Mouse (Mus musculus): ENCODE measurements around the gene Sbpl. TPM values are rescaled to one million over a fixed set of nuclear protein-coding genes. Genes with fewer than 3 reads are reported as not detected.
"Not testable (repeated sequence)": the region's sequence is repeated elsewhere in the genome, so short reads cannot be mapped to it uniquely, and the experiment has no call there.

Gene Sbpl
- polyA plus RNA-seq, 1 experiment from 2014 or later = not detected

GRCm38 (mm10) chr17:23968780-23969179, 13.7 kb upstream of the Sbpl start:
- Histone ChIP-seq H3K36me3 (ENCODE audit: control insufficient read depth, insufficient read depth, low read length) (no peaks in the 10 kb centered on the region), H3K4me3 (ENCODE audit: low read depth, low read length) (no peak overlapping the region), H3K4me2 (replicated peaks; ENCODE audit: low read depth, low read length) (no peak overlapping the region), H3K4me1 (replicated peaks; ENCODE audit: control insufficient read depth, insufficient read depth, low read length) (no peaks in the 10 kb centered on the region), H3K9ac (ENCODE audit: low read depth, low read length) (no peak overlapping the region), H3K9me3 (ENCODE audit: control insufficient read depth, low read length) (no peaks in the 10 kb centered on the region), H3K27me3 (ENCODE audit: control insufficient read depth, insufficient read depth, low read length) (no peaks in the 10 kb centered on the region), H3K27ac (ENCODE audit: low read depth, low read length) (no peak overlapping the region)
- no peak for ATAC-seq (ENCODE audit: low FRiP score)
- DNase-seq (ENCODE audit: low spot score) = no peak
- 48% methylated on average over 2 of the region's 2 CpGs for WGBS

GRCm38 (mm10) chr17:23966658-23967401, 11.8 kb upstream of the Sbpl start:
- WGBS = 87% methylated on average over 10 of the region's 10 CpGs

GRCm38 (mm10) chr17:23965805-23966425, 10.8 kb upstream of the Sbpl start:
- no peaks in the 10 kb centered on the region for H3K27me3 ChIP-seq (ENCODE audit: control insufficient read depth, insufficient read depth, low read length)
- ATAC-seq (ENCODE audit: low FRiP score) = no peak
- no peaks in the 10 kb centered on the region for H3K4me1 ChIP-seq (replicated peaks; ENCODE audit: control insufficient read depth, insufficient read depth, low read length)
- 28% methylated on average over 6 of the region's 6 CpGs for WGBS
- H3K27ac ChIP-seq (ENCODE audit: low read depth, low read length) = no peak overlapping the region
- H3K4me3 ChIP-seq (ENCODE audit: low read depth, low read length) = no peak overlapping the region
- H3K36me3 ChIP-seq (ENCODE audit: control insufficient read depth, insufficient read depth, low read length) = no peaks in the 10 kb centered on the region
- no peak for DNase-seq (ENCODE audit: low spot score)
- H3K4me2 ChIP-seq (replicated peaks; ENCODE audit: low read depth, low read length) = no peak overlapping the region
- H3K9ac ChIP-seq (ENCODE audit: low read depth, low read length) = no peak overlapping the region
- no peaks in the 10 kb centered on the region for H3K9me3 ChIP-seq (ENCODE audit: control insufficient read depth, low read length)

More at GRCm38 (mm10) chr17:23966658-23967401, 11.8 kb upstream of the Sbpl start:
- Histone ChIP-seq H3K9me3 (ENCODE audit: control insufficient read depth, low read length) (no peaks in the 10 kb centered on the region), H3K4me2 (replicated peaks; ENCODE audit: low read depth, low read length) (no peak overlapping the region), H3K4me1 (replicated peaks; ENCODE audit: control insufficient read depth, insufficient read depth, low read length) (no peaks in the 10 kb centered on the region), H3K27me3 (ENCODE audit: control insufficient read depth, insufficient read depth, low read length) (no peaks in the 10 kb centered on the region), H3K27ac (ENCODE audit: low read depth, low read length) (no peak overlapping the region), H3K9ac (ENCODE audit: low read depth, low read length) (no peak overlapping the region), H3K36me3 (ENCODE audit: control insufficient read depth, insufficient read depth, low read length) (no peaks in the 10 kb centered on the region), H3K4me3 (ENCODE audit: low read depth, low read length) (no peak overlapping the region)
- ATAC-seq (ENCODE audit: low FRiP score) (no peak), DNase-seq (ENCODE audit: low spot score) (no peak)

GRCm38 (mm10) chr17:23961573-23962122, 6.6 kb upstream of the Sbpl start:
- 55% methylated on average over 4 of the region's 4 CpGs for WGBS
- H3K4me1 ChIP-seq (replicated peaks; ENCODE audit: control insufficient read depth, insufficient read depth, low read length) = no peaks in the 10 kb centered on the region
- ATAC-seq (ENCODE audit: low FRiP score) = no peak
- H3K27ac ChIP-seq (ENCODE audit: low read depth, low read length) = no peak overlapping the region
- H3K9me3 ChIP-seq (ENCODE audit: control insufficient read depth, low read length) = no peaks in the 10 kb centered on the region
- no peak overlapping the region for H3K9ac ChIP-seq (ENCODE audit: low read depth, low read length)
- no peak overlapping the region for H3K4me2 ChIP-seq (replicated peaks; ENCODE audit: low read depth, low read length)
- no peaks in the 10 kb centered on the region for H3K36me3 ChIP-seq (ENCODE audit: control insufficient read depth, insufficient read depth, low read length)
- H3K27me3 ChIP-seq (ENCODE audit: control insufficient read depth, insufficient read depth, low read length) = no peaks in the 10 kb centered on the region
- no peak overlapping the region for H3K4me3 ChIP-seq (ENCODE audit: low read depth, low read length)
- DNase-seq (ENCODE audit: low spot score) = no peak

- H3K27ac ChIP-seq (ENCODE audit: low read depth, low read length) = no peak overlapping the region
- H3K36me3 ChIP-seq (ENCODE audit: control insufficient read depth, insufficient read depth, low read length) = no peaks in the 10 kb centered on the region
Measured at GRCm38 (mm10) chr17:23960084-23960738, 5.1 kb upstream of the Sbpl start.

GRCm38 (mm10) chr17:23950828-23951227, 4.2 kb downstream of the Sbpl start:
- not testable (repeated sequence) for H3K36me3 ChIP-seq (ENCODE audit: control insufficient read depth, insufficient read depth, low read length); H3K9ac ChIP-seq (ENCODE audit: low read depth, low read length); ATAC-seq (ENCODE audit: low FRiP score); H3K9me3 ChIP-seq (ENCODE audit: control insufficient read depth, low read length); H3K4me3 ChIP-seq (ENCODE audit: low read depth, low read length); H3K4me2 ChIP-seq (replicated peaks; ENCODE audit: low read depth, low read length); H3K4me1 ChIP-seq (replicated peaks; ENCODE audit: control insufficient read depth, insufficient read depth, low read length); H3K27me3 ChIP-seq (ENCODE audit: control insufficient read depth, insufficient read depth, low read length); H3K27ac ChIP-seq (ENCODE audit: low read depth, low read length); DNase-seq (ENCODE audit: low spot score)
- 76% methylated on average over 4 of the region's 4 CpGs for WGBS

More at GRCm38 (mm10) chr17:23960084-23960738, 5.1 kb upstream of the Sbpl start:
- H3K4me3 ChIP-seq (ENCODE audit: low read depth, low read length) = no peak overlapping the region
- H3K9ac ChIP-seq (ENCODE audit: low read depth, low read length) = 0 out of 2 replicates have a peak overlapping the region, but pooled peaks have one; percentile 31
- H3K27me3 ChIP-seq (ENCODE audit: control insufficient read depth, insufficient read depth, low read length) = no peaks in the 10 kb centered on the region
- no peaks in the 10 kb centered on the region for H3K9me3 ChIP-seq (ENCODE audit: control insufficient read depth, low read length)
- 43% methylated on average over 3 of the region's 3 CpGs for WGBS
- peak; percentile 95 for ATAC-seq (ENCODE audit: low FRiP score)
- no peaks in the 10 kb centered on the region for H3K4me1 ChIP-seq (replicated peaks; ENCODE audit: control insufficient read depth, insufficient read depth, low read length)
- DNase-seq (ENCODE audit: low spot score) = peak; percentile 91
- H3K4me2 ChIP-seq (replicated peaks; ENCODE audit: low read depth, low read length) = no peak overlapping the region

- no peaks in the 10 kb centered on the region for H3K27me3 ChIP-seq (ENCODE audit: control insufficient read depth, insufficient read depth, low read length)
- no peak overlapping the region for H3K27ac ChIP-seq (ENCODE audit: low read depth, low read length)
- H3K36me3 ChIP-seq (ENCODE audit: control insufficient read depth, insufficient read depth, low read length) = no peaks in the 10 kb centered on the region
- WGBS = 80% methylated on average over 2 of the region's 2 CpGs
- H3K9me3 ChIP-seq (ENCODE audit: control insufficient read depth, low read length) = no peaks in the 10 kb centered on the region
- no peaks in the 10 kb centered on the region for H3K4me1 ChIP-seq (replicated peaks; ENCODE audit: control insufficient read depth, insufficient read depth, low read length)
- ATAC-seq (ENCODE audit: low FRiP score) (no peak), DNase-seq (ENCODE audit: low spot score) (no peak)
- no peak overlapping the region for H3K4me3 ChIP-seq (ENCODE audit: low read depth, low read length)
- H3K9ac ChIP-seq (ENCODE audit: low read depth, low read length) = no peak overlapping the region
- H3K4me2 ChIP-seq (replicated peaks; ENCODE audit: low read depth, low read length) = no peak overlapping the region
Measured at GRCm38 (mm10) chr17:23949068-23949467, 6.0 kb downstream of the Sbpl start.

- not testable (repeated sequence) for H3K4me3 ChIP-seq (ENCODE audit: low read depth, low read length); ATAC-seq (ENCODE audit: low FRiP score); H3K4me2 ChIP-seq (replicated peaks; ENCODE audit: low read depth, low read length); DNase-seq (ENCODE audit: low spot score); H3K4me1 ChIP-seq (replicated peaks; ENCODE audit: control insufficient read depth, insufficient read depth, low read length); H3K9ac ChIP-seq (ENCODE audit: low read depth, low read length); H3K9me3 ChIP-seq (ENCODE audit: control insufficient read depth, low read length); H3K27me3 ChIP-seq (ENCODE audit: control insufficient read depth, insufficient read depth, low read length); H3K36me3 ChIP-seq (ENCODE audit: control insufficient read depth, insufficient read depth, low read length); H3K27ac ChIP-seq (ENCODE audit: low read depth, low read length)
- WGBS = 87% methylated on average over 4 of the region's 4 CpGs
Measured at GRCm38 (mm10) chr17:23947486-23947885, 7.6 kb downstream of the Sbpl start.

Measured in hindbrain, embryonic 11.5 days (tissue).